Mouse (Mus musculus) monocyte, adult 5-6 weeks (primary cell): Measurements from ENCODE around the gene Cotl1. TPM values are rescaled to one million over a fixed set of nuclear protein-coding genes. Genes with fewer than 3 reads are reported as not detected.

Source experiments
- ATAC-seq: fragments of 153-309, 156-312 bp; replicated peaks from 2 replicates; pipeline ENCODE4 v1.8.0; 2017; ENCODE audit warnings: mild to moderate bottlenecking; ENCODE audit not compliant: low TSS enrichment, insufficient number of reproducible peaks, severe bottlenecking, poor library complexity, low FRiP score
- total RNA-seq: library from RNA; stranded (forward); fragments of 200-1000, 200-491, 200-594 nt; gene quantifications from 3 replicates; pipeline ENCODE4 v1.2.3, GENCODE M21; 2017

The Cotl1 gene
- total RNA-seq, 1 experiment from 2014 or later, result 310 TPM

DNA sequence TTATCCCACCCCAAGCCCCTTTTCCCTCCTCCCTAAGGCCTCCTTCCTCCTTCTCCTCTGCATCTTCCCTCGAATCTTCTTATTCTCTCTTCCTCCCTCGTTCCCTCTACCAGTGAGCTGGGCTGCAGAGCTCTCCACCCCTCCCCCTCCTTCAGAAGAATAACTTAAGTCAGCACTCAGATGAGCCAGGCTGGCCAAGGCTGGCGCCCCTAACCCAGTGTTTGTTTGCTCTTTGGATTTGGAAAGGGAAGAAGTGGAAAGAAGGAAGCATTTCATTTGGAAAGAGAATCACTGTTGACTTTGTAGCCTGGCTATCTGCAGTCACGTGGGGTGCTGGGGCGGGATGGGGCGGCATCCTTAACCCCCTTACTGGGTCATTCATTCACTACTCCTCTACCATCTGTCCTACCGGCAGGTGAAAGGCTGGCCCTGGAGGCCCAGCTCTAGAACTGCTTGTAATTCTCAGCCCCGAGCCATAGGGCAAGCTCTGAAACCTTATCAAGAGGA, 614 bp upstream of the Cotl1 start:
- ATAC-seq, result no peak

DNA sequence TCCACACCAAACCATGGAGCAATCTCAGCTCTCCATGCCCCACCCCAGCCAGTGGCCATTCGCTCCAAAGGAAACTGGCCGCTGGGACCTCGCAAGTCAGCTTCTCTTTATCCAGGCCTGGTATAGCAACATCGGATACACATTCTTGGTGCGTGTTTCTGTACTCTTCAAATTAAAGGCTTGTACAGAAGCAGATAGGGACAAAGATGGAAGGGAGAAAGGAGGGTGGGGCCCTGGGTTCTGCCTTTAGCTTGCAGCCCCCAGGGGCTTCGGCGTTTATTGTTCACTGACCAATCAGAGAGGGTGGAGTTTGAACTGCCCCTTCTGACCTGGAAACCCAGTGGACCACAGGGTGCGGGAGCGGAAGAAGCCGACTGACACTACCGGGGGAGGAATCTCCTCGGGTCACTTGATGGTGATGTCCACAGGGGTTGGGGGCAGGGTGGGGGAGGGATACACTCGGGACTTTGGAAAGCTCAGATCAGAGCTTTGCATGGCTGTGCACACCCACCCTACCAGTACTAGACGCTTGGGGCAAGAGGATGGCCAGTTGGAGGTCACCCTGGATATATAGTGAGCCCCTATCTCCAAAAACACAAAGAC, 824 bp downstream of the Cotl1 start:
- no peak for ATAC-seq

DNA sequence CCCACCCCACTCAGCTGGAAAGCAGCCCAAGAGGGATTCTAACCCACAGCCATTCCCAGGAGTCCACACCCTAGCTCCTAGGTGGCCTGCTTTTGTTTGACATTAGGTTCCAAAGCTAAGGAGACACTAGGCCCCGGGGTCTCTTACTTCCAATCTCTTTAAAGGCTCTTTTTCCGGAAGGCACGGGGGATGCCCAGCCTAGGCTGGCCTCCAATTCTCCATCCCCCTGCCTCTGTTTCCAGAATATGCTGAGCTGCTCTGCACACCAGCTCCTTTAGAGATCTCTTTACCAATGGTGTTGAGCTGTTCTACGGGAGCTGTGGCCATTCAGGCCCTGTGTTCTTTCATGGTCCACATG, 1.4 kb downstream of the Cotl1 start:
- ATAC-seq, result no peak

DNA sequence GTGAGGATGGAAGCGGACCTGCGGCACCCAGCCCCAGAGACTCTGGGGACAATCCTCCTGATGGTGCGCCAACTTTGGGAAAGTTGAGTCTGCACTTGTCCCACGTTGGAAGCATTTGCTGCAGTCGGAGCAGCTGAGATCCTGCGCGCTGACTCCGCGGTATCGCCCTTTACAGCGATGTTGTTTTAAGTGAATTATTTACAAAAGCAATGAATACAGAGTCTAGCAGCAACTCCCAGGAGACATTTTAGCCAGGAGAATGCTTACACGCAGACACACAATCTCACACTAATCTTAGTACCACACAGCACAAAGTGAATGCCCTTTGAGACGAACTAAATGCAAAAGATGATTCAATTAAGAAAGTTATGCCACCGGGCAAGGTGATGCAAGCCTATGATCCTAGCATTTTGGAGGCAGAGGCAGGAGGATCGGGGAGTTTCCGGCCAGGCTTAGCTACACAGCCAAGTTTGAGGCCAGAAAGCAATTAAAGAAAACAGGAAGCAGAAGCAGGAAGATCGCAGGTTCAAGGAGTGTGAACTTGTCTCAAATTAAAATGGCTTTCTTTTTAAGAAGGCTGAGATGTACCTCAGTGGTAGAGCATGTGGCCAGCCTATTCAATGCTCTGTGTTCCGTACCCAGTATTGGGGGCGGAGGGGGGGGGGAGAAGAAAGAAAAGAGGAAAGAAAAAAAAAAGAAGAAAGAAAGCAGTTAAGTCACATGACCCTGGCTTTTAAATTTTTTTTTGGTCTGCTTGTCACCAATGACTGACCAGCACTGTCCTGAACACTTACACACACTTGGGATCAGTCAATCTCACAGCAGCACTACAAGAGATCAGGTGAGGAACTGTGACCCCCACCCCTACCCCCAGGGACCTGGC, 2.0 kb downstream of the Cotl1 start:
- ATAC-seq, result 0 out of 2 replicates have a peak, but pooled peaks have one; percentile 8

DNA sequence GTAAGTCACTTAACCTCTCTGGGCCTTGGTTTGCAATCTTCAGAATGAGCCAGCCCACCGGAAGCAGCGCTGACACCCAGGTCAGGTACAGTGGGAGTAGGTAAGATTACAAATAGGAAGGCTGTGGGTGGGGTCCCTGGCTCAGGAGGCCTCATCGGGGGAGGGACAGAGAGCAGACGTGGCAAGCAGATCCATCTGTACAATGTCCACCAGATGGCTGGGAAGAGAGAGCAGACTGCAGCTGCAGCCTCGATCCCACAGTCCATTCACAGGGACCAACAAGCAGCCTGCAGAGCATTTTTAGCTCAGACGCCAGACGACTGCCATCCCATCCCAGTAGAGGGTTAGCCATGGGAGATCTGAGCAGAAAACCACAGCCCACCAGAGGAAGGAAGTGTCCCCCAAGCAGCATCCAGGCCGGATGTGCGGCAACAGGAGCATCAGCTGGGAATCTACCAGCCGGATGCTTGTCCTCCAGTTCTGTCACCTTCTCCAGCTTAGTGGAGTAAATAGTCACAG, 2.7 kb downstream of the Cotl1 start:
- ATAC-seq, result no peak

DNA sequence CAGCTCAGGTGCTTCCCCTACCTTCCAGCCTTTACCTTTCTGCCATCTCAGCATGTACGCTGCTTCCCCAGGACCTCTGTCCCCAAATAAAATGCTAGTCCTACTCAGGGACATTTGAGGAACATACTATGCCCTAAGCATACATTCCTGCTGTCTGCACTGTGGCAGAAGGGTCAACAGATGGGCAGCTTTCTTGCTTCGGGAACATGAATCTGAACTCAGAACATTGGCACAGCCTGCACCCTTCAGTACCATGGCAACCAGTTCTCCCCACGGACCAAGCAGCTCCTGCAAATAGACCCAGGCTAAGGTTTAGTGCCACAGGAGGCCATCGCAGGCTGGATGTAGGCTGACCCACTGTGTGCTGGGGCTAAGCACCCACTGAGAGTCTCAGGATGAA, 3.5 kb downstream of the Cotl1 start:
- ATAC-seq, result no peak

DNA sequence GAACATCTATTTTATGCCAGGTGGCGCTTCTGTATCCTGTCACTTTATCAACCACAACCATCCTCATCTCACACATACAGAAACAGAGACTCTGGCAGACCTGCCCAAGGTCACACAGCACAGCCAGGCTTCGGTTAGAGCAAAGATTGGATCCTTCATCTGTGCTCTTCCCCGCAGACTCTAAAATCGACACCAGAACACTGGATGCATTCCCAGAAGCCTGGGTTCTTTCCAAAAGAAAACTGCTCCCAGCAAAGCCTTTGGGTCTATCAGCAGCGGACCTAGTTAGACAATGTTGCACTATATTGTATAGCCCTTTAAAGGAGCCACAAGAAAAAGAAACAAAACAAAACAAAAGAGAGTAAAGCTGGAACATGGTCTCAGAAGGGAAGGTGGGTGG, 5.1 kb downstream of the Cotl1 start:
- no peak for ATAC-seq

DNA sequence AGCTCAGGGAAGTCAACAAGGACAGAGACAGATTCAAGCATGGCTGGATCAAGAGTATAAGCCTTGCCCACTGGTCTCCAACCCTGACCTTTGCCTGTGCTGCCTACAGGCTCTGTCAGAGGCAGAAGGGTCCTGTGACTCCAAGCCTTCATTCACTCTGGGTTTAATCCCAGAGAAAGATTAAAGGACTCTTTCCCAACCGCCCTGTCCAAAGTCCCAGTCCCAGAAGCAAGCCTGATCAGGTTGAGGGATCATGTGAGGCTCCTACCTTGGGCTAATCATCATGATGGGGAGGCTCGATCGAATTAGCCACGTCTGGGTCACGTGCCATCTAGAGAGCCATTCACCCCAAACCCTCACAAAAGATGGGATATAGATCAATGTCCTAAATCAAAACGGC, 5.7 kb downstream of the Cotl1 start:
- no peak for ATAC-seq

DNA sequence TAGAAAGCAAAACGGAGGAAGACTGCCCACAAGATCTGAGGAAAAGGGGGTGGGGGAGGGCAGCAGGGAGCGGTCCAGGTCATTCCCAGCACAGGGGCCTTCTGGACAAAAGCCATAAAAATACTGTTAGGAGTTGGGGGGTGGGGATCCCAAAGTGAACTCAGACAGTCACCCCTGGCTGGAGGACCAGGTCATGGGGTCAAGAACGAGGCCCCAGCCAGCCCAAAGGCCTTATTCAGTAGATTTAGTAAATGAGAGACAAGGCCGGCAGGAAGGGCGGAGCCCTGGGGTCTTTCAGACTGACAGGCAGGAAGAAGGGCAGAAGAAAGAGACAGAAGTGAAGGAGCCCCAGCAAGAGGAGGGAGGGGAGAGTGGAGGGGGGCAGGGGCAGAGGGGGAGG, 7.4 kb downstream of the Cotl1 start:
- no peak for ATAC-seq

DNA sequence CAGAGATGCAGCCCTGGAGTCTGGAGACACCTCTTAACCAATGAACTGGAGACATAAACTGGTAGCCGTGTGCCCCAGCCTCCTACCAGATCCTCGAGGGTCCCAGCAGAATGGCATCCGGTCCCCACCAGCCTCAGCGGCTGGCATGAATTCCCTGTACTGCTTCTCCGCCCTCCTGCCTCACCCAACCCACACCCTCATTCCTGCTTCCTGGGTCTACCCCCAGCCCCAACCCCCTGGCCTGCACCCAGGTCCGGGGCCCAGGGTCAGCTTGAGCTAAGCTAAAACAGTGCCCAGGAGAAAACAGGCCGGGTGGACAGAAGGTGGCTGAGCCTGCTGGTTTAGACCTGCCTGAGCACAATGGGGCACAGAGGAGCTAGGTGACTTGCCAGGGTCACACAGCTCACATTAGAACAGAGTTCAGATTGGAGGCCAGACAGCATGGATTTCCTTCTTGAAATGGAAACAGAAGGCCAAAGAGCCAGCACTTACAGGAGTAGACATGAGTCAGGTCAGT, 8.2 kb downstream of the Cotl1 start:
- ATAC-seq, result no peak

DNA sequence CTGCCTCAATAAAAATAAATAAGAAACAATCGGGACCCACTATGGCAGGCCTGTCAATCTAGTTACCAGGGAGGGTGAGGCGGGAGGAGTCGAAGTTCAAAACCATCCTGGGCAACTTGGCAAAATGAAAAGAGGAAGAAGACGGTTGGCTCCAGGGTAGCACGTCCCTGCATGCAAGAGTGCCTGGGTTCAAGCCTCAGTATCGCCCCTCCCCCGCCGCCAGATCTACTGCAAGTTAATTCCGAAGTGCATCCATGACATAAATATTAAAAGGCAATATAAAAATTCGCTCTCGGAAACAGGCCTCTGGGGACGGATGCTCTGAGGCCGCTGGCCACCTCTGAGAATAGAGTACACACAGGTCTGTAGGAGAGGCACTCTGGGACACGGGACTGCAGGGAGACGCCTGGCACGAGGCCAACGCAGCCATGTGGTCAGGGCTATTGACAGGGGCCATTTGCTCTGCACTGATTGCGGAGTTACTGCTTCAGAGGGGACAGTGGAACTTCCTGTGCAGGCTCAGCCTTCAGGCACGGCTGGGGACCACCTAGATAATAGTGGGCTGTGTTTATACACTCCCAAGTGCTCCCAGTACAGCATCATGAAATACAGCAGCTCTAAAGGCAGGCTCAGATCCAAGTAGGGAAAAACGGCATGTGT, 8.9 kb downstream of the Cotl1 start:
- no peak for ATAC-seq

DNA sequence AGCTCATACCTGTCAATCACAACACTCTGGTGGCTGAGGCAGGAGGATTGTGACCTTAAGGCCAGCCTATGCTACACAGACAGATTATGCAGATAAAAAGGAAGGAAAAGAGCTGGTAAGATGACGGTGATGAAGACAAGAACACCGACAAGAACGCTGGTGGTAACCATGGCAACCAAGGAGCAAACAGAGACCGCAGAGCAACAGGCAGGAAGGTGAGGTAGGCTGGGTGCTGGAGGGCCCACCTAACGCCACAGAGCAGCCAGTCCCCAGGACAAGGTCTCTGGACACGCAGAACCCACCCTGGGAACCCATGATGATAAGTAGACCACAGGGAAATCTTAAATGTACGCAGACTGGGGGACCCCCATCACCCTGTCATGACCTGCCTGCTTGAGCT, 9.8 kb downstream of the Cotl1 start:
- 0 out of 2 replicates have a peak, but pooled peaks have one; percentile 5 for ATAC-seq

DNA sequence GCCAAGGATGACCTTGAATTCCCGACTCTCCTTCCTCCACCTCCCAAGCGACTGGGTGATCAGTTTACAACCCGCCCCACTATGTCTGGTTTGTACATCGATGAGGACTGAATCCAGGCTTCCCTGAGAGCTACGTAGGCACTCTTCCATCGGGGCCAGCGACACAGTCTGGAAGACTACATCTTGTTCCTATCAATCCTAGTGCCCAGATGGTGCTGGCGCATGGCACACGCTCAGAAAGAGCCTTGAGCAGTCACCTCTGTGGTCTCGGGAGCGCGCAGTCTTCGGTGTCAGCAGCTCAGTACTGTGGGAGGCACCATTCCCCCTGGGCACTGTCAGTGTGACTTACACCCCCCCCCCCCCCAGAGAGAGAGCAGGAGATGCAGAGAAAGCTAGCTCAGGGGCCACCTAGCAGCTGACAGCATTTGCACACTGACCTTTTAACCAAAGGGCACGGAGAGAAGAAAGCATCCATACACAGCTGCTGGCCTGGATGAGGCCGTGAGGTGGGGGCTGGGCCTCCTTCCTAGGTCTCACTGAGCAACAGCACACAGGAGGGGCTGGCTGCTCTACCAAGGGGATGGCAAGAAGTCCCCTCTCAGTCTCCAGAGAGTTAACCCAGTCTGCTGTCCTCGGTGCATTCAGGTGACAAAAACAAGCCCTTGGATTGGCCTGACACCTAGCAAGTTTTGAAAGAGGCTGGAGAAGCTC, 10.3 kb downstream of the Cotl1 start:
- ATAC-seq, result no peak

DNA sequence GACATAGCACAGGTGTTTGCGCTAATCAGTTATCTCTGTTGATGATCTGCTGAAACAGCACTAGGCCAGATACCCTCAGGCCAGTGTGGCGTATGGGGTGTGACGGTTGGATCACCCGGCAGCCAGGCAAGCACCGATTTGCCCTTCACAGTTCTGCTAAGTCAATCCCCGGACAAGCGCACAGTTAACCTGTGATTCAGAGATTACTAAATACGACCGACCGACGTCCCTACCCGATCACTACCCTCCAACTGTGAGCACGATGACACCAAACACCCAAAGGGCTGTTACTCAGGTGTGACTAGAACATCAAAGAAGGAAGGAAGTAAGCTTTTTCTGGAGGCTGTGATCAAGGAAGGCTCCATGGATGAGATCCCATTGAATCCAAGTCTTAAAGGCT, 10.9 kb downstream of the Cotl1 start:
- no peak for ATAC-seq

DNA sequence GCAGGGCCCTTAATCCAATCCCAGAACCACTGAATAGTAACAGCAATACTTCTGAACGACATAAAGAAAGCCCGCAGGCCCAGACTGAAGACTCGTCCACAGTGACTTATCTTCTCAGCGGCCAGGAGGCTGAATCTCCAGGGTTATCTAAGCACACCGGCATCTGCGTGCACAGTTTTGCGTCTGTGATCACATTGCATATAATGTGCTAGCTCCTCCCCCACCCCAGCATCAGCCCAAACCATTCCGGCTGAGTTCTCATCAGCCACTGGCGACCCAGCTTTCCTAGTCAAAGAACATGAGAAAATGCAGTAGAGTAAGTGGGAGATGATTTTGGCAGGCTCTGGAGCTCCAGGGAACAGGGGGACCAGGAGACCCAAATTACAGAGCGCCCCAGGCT, 11.3 kb downstream of the Cotl1 start:
- no peak for ATAC-seq

DNA sequence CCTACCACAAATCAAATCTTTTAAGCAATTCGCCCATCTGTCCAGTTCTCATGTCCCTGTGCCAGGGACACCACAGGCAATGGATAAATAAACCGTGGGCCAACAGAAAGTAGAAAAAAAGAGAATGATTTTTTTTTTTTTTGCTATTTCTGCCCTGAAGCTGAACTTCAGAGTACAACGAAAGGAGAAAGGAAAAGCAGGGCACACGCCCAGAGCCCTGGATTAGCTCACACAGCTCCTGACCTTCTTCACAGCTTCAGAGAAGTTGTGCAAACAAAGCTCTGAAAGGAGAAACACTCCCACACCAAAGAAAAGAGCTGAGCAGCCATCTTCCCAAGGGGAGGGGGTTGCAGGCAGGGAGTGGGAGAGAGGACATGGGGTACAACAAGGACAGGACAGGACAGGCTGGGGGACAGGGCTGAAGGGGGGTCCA, 12.6 kb downstream of the Cotl1 start:
- peak; percentile 36; the same call in 1 of the 2 replicates for ATAC-seq

DNA sequence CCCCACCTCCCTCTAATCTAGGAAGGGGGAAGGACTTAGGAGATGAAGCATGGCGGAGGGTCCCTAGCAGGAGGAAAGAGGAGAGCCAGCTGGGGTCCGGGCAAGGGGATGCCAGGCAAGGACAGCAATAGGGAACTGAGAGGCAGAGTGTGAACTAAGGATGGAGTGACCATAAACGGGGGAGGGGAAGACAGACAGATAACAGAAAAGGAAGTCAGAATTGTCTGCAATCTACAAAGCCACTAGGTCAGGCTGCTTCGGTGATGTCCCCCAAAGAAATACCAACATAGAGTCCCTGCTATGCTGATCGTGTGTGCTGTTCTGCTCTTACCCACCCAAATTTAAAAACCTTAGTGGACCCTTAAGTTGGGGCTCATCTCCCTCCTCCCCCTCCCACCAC, 13.4 kb downstream of the Cotl1 start:
- ATAC-seq, result no peak

DNA sequence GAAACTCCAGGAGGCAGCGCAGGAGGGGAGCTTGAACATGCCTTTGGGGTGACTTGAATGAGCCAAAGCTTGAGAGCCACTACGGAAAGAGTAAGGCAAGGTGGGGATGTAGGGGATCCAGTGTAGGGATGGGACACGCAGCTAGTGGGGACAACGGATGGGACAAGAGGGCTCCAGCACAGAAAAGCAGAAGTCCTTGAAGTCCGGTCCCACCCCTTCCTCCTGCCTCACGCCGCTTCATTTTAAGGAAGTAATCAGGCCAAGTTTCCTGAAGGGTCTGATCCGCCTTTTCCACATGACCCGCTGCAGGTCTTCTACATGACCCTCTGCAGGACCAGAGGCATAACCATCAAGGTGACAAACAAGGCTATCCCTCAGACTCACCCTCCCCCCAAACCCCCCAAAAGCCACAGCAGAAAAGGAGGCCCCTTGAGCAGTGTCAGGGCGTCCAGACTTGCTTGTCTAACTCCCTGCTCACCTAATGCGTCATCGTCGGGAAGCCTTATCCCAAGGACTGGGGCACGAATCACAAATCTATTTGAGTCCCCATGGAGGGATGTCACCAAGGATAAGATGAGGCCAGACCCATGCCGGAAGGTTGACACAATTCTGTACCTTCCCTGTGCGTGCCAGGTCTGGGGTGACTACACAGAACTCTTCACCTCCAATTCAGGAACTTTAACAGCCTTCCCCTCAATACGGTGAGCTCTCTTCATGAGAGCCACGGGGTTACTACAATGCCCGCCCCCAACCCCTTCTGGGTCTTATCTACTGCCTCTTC, 14.2 kb downstream of the Cotl1 start:
- peak; percentile 62 for ATAC-seq
